Mouse (Mus musculus): ENCODE measurements at regions not wholly inside any gene's neighbourhood (a gene's known extent, or its start where the extent isn't known, plus 50 kb on each side); places are given as distances from the start of the nearest gene placed in this dataset.
"Not testable (repeated sequence)": the region's sequence is repeated elsewhere in the genome, so short reads cannot be mapped to it uniquely, and the experiment has no call there.

- DNase-seq (ENCODE audit: low spot score in 2 of 2), result no peak
Observed at GRCm38 (mm10) chr3:7079073-7079472, 458.8 kb upstream of the 1700008P02Rik start.

DNA sequence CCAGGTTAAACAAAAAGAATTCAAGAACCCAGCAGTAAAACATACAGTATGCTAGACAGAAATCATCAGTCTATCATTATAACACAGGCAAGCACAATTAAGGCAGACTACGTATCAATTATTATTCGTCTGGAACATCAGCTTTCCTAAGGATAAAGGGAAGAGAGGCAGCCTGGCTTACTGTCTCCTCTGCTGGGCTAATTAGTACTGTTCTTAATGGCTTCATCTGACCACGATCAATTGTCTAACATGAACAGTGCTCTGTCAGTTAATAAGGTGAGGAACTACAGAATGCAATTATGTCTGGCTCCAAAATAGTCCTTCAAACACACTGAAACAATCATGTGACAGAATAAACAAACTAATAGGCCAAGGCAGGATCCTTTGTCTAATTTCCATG is 456.6 kb upstream of the 1700008P02Rik start:
- DNase-seq (ENCODE audit: low spot score in 2 of 2), result no peak

GRCm38 (mm10) chr3:7074488-7074887 is 454.2 kb upstream of the 1700008P02Rik start:
- DNase-seq (ENCODE audit: low spot score in 2 of 2), result no peak

DNA sequence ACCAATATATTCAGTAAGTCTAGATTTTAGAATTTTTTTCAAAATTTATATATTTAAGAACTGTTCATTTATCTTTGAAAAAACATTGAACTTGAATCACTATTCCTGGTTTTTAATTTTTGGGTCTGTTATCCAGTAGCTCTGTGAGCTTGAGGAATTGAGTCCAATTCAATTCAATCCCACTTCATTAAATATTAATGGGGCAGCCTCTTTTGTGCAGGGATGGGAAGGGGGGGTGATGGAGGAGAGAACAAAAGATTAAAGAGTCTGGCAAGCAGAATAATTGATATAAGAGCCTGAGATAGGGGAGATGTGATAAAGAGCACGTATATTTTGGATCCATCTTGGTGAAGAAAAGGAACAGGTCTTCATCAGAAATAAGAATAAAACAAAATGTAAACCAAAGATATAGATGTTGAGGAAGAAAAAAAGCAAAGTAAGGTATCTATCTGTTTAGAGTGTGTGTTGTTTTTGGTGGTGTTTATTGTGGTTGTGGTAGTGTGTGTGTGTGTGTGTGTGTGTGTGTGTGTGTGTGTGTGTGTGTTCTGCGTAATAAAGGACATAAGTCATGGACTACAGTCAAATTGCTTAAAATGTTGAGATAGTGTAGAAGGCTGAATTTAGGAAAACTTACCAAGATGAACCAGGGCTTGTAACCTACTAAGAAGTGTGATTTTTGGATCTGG is 421.3 kb upstream of the 1700008P02Rik start:
- no peak for DNase-seq (ENCODE audit: low spot score in 2 of 2)

GRCm38 (mm10) chr3:7035833-7036232 is 415.6 kb upstream of the 1700008P02Rik start:
- no peak for DNase-seq (ENCODE audit: low spot score in 2 of 2)

GRCm38 (mm10) chr3:7027845-7028244 is 407.6 kb upstream of the 1700008P02Rik start:
- DNase-seq (ENCODE audit: low spot score in 2 of 2), result peak; percentile 58 to 63

- DNase-seq (ENCODE audit: low spot score in 2 of 2), result no peak
Observed at GRCm38 (mm10) chr3:7014345-7014973, 394.2 kb upstream of the 1700008P02Rik start.

GRCm38 (mm10) chr3:7013516-7013915 is 393.3 kb upstream of the 1700008P02Rik start:
- DNase-seq (ENCODE audit: low spot score in 2 of 2), result no peak

DNA sequence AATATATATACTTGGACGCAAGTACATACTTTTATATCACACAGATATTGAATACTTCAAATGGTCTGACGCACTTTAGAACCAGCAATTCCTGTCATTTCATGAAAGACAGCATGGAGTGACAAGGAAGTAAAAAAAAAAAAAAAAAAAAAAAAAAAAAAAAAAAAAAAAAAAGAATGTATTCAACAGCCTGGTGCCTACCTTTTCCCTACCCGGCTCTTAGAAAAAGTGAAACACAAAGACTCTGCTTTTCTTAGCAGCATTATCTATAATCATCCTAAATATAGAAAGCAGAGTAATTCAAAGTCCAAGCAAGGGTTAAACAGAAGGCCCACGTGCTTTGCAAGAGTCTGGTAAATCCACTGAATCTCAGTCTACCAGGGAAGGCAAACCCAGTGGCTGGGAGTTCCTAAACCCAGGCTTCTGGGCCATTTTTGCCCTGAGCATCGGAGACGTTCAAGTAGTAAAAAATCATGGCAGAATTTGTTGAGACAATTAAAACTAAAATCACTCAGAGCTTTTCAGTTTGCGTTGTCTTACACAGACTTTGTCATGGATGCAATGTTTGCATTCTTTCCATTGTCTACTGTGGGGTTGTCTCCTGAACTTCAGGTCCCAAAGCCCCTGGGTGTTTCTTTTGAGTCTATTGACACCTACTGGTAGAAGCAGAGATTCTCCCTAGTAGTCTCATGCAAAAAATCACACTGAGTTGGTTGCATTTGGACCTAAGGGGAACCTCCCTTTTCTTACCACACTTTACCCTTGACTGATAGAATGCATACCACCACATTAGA is 390.2 kb upstream of the 1700008P02Rik start:
- DNase-seq (ENCODE audit: low spot score in 2 of 2), result peak in 1 of 2 experiments; percentile 1

DNA sequence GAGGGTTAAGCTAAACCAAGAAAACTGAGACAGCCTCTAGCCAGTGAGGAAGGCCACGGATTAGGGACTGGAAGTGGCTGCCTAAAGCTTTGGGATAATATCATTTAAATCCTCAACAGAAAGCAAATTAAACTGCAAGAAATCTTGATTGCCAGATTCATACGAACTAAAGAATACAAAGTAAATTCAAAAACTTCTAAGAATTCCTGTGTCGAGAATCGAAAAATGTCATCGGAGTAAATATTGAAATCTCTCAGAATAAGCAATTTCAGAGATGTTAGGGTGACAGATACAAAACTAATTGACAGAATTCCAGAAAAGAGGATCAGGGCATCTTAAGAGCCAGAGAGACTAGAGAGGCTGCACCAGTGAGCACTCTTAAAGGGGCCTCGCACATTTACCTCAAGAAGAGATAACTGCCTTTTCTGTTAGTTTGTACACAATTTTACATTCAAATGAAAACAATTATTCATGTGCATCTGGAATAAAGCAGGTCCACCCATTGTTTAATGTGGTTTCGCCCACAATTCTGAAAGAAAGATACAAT is 388.5 kb upstream of the 1700008P02Rik start:
- no peak for DNase-seq (ENCODE audit: low spot score in 2 of 2)

DNA sequence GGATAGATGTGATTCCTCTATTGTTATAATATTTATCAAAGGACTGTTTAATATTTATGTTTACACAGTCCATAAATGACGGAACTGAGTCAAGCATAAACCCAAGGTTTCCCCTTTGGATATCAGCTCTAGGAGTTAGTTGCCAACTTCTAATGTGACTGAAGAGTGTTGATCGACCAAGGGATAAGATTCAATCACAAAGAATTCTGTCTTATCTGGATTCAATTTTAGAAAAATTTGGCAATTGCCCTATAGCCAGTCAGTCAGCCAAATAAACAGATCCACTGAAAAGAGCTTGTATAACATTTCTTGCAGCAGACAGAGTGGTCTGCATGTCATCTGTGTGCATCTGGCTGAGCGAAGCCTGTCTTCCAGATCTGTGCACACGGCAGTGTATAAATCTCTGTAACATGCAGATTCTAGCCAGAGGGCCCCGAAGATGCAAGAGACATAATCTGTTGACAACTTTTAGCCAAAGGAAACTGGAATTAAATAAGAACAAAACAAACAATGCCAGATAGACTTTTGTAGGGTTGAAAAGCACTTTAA is 387.6 kb upstream of the 1700008P02Rik start:
- DNase-seq (ENCODE audit: low spot score in 2 of 2), result no peak

DNA sequence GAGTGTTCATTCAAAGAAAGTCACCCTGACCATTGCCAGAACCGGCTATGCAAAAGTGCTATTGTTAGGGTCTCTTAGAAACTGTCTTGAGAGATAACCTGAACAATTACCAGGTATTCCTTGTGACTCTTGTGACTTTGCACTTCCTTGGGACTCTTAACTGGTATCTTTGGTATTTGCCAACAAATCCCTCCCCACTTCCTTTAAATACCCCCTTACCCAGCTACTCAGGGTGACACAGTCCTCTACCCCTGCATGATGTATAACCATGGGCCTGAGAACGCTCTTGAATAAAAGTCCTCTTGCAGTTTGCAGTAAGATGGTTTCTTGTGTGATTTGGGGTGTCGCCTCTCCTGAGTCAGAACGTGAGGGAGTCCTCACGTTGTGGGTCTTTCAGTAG is 371.5 kb upstream of the 1700008P02Rik start:
- not testable (repeated sequence) for DNase-seq (ENCODE audit: low spot score in 2 of 2)

DNA sequence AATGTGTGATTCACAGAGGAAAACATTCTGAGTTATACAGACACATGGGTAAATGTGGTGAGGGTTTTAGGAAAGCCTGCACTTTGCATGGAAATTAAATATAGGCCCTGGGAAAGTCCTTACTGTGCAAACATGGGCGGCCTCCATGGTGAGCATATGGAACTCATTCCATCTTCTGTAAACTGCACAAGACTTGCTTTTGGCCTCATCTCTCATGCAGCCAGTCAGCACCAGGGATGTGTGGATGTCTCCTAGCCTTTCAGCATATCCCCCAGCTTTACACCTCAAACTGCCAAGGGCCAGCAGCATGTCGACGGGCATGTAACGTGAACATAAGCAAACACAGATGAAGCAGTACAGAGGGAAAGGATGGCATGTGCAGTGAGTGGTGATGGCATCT is 364.7 kb upstream of the 1700008P02Rik start:
- DNase-seq (ENCODE audit: low spot score in 2 of 2), result no peak

DNA sequence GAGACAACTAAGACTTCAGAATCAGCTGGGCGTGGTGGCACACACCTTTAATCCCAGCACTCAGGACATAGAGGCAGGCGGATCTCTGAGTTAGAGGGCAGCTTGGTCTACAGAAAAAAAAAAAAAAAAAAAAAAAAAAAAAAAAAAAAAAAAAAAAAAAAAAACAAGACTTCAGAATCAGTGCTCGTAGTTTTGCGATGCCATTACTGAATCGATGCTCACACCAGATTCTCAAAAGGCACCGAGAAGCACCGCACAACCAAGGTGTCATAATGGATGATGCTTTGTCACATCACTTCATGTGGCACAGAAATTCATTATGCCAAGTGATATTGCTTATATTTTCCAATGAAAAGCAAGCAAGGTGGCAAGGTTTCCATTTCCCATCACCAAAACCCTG is 337.4 kb upstream of the 1700008P02Rik start:
- DNase-seq (ENCODE audit: low spot score in 2 of 2), result no peak

- DNase-seq (ENCODE audit: low spot score in 2 of 2), result no peak
Observed at GRCm38 (mm10) chr3:6932535-6933103, 312.4 kb upstream of the 1700008P02Rik start.

GRCm38 (mm10) chr3:6926737-6927136 is 306.5 kb upstream of the 1700008P02Rik start:
- DNase-seq (ENCODE audit: low spot score in 2 of 2), result no peak

GRCm38 (mm10) chr3:6922647-6923046 is 302.4 kb upstream of the 1700008P02Rik start:
- DNase-seq (ENCODE audit: low spot score in 2 of 2), result not testable (repeated sequence)

GRCm38 (mm10) chr3:6920253-6920652 is 300.0 kb upstream of the 1700008P02Rik start:
- no peak for DNase-seq (ENCODE audit: low spot score in 2 of 2)

- DNase-seq (ENCODE audit: low spot score in 2 of 2), result no peak
Observed at GRCm38 (mm10) chr3:6887936-6888335, 267.7 kb upstream of the 1700008P02Rik start.

DNA sequence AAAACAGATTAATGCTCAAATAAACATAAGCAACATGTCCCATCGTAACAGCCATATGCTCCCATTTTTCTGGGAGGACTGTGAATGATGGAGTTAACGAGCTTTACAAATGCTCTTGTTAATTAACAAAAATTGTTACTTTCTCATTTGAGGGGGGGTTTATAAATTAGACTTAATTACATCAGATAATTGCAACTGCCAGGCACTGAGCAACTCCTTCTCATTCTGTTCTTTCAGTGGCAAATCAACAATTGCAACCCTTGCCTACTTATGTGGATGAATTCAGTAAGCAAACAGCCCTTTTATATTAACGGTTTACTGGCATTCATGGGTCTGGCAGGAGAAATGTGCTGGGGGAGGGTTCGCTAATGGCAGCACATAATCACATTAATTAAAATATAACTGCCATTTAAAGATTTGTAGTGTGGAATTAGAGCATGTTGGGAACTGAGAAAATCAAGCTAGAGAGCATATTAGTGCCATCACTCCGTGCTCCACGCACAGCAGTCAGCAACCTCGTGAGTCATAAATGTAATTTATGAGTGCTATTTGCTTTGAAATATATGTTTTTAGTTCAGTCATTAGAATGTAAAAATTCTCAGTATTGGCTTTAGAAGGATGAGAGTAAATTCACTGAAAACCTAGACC is 266.9 kb upstream of the 1700008P02Rik start:
- no peak for DNase-seq (ENCODE audit: low spot score in 2 of 2)
